Mouse (Mus musculus) embryonic fibroblast, embryonic 13.5 days (primary cell): ENCODE data around the gene Ccdc8. TPM values are rescaled to one million over a fixed set of nuclear protein-coding genes. Genes with fewer than 3 reads are reported as not detected.
A peak's percentile ranks its signal among the peaks of the same experiment; 100 is the strongest.
"Not testable (repeated sequence)": the region's sequence is repeated elsewhere in the genome, so short reads cannot be mapped to it uniquely, and the experiment has no call there.

Experiments used
- H3K27ac ChIP-seq: 2 replicates; pipeline ENCODE4 v1.5.1; 2012; ENCODE audit warnings: low read length, control low read depth, inconsistent platforms; ENCODE audit not compliant: insufficient read depth
- H3K4me1 ChIP-seq: 2 replicates; pipeline ENCODE4 v1.6.1; 2011; ENCODE audit warnings: low read length; ENCODE audit not compliant: control insufficient read depth, insufficient read depth
- H3K4me3 ChIP-seq: 2 replicates; pipeline ENCODE4 v1.5.1; 2011; ENCODE audit warnings: mild to moderate bottlenecking, control low read depth, low read length; ENCODE audit not compliant: insufficient read depth
- CTCF ChIP-seq: IDR thresholded peaks from 2 replicates; pipeline ENCODE4 v1.5.1; 2011; ENCODE audit warnings: mild to moderate bottlenecking, control low read depth, low read length, moderate library complexity, borderline replicate concordance; ENCODE audit not compliant: insufficient read depth
- POLR2A ChIP-seq: IDR thresholded peaks from 2 replicates; pipeline ENCODE4 v1.6.1; 2011; ENCODE audit warnings: low read depth, mild to moderate bottlenecking, control low read depth, low read length, moderate library complexity
- polyA plus RNA-seq: library from polyadenylated mRNA; stranded (reverse); fragments of >200 nt; gene quantifications from 2 replicates; pipeline ENCODE4 v1.2.4, GENCODE M21; 2011; ENCODE audit warnings: low read depth; ENCODE audit not compliant: missing spikeins, insufficient read length

The Ccdc8 gene
- polyA plus RNA-seq, 1 experiment = 15.0 TPM

- H3K4me3 ChIP-seq = peak overlapping the region; percentile 11; the same call in 1 of the 2 replicates
- H3K4me1 ChIP-seq = no peaks in the 10 kb centered on the region; the same call in 1 of the 2 replicates
- no peak overlapping the region for H3K27ac ChIP-seq
- TF ChIP-seq POLR2A (no peak), CTCF (peak; percentile 96)
Observed at GRCm38 (mm10) chr7:16949908-16950841, 42.3 kb upstream of the Ccdc8 start.

GRCm38 (mm10) chr7:16950861-16951635 lies 41.5 kb upstream of the Ccdc8 start:
- TF ChIP-seq POLR2A = no peak
- TF ChIP-seq CTCF = peak; percentile 83
- H3K4me3 ChIP-seq = no peak overlapping the region
- no peaks in the 10 kb centered on the region; the same call in 1 of the 2 replicates for H3K4me1 ChIP-seq
- H3K27ac ChIP-seq = no peak overlapping the region

DNA sequence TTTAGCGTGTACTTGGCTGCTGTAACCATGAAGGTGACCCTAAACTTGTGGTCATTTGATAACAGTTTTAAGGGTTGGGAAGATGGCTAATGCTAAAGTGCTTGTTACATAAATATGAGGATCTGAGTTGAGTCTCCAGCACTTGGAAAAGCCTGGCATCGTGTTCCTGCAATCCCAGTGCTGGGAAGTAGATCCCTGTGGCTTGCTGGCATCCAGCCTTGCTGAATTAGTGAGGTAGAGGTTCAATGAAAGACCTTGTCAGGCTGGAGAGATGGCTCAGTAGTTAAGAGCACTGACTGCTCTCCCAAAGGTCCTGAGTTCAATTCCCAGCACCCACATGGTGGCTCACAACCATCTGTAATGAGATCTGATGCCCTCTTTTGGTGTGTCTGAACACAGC lies 38.7 kb upstream of the Ccdc8 start:
- H3K4me3 ChIP-seq, H3K27ac ChIP-seq, H3K4me1 ChIP-seq: not testable (repeated sequence)

- TF ChIP-seq POLR2A = no peak
- no peak for TF ChIP-seq CTCF
Observed at GRCm38 (mm10) chr7:16955712-16956111, 36.8 kb upstream of the Ccdc8 start.

GRCm38 (mm10) chr7:16956410-16957265 lies 35.9 kb upstream of the Ccdc8 start:
- Histone ChIP-seq H3K4me1 (no peaks in the 10 kb centered on the region), H3K4me3 (no peak overlapping the region), H3K27ac (no peak overlapping the region)
- no peak for TF ChIP-seq CTCF
- TF ChIP-seq POLR2A = no peak

More at GRCm38 (mm10) chr7:16955712-16956111, 36.8 kb upstream of the Ccdc8 start:
- H3K4me3 ChIP-seq = no peak overlapping the region
- no peaks in the 10 kb centered on the region for H3K4me1 ChIP-seq
- H3K27ac ChIP-seq = no peak overlapping the region

GRCm38 (mm10) chr7:16959539-16960187 lies 32.8 kb upstream of the Ccdc8 start, which contains the start of gene Pnmal1:
Gene Pnmal1 (plus strand): TSS chr7:16959679.
- TF ChIP-seq CTCF (no peak), POLR2A (no peak)
- no peak within 1 kb of the TSS for H3K4me3 ChIP-seq
- no peaks in the 10 kb centered on the region for H3K4me1 ChIP-seq
- H3K27ac ChIP-seq = no peak within 1 kb of the TSS

GRCm38 (mm10) chr7:16961678-16962077 lies 30.8 kb upstream of the Ccdc8 start:
- no peaks in the 10 kb centered on the region for H3K4me1 ChIP-seq
- H3K4me3 ChIP-seq = no peak overlapping the region
- TF ChIP-seq POLR2A (no peak), CTCF (no peak)
- no peak overlapping the region for H3K27ac ChIP-seq

DNA sequence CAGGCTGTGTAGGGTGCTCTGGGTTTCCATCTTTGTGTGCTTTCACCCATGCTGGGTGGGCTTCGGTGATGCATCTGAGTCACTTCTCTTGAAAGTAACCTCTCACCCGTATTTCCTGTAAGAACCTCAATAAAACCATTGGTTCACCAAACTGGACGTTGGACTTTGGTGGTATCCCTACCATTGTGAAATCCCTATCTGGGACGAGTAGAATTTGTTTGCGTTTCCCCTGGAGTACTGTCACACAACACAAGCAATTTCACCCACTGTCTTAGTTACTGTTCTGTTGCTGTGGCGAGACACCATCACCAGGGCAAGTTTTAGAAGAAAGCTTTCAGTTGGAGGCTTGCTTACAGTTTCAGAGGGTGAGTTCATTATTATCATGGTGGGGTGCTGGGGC lies 24.1 kb upstream of the Ccdc8 start:
- H3K4me1 ChIP-seq = no peaks in the 10 kb centered on the region
- no peak overlapping the region for H3K4me3 ChIP-seq
- H3K27ac ChIP-seq = no peak overlapping the region
- TF ChIP-seq CTCF (no peak), POLR2A (no peak)

- no peak for TF ChIP-seq POLR2A
- no peak for TF ChIP-seq CTCF
- no peaks in the 10 kb centered on the region for H3K4me1 ChIP-seq
Observed at GRCm38 (mm10) chr7:16971160-16971559, 21.3 kb upstream of the Ccdc8 start.

More at GRCm38 (mm10) chr7:16971160-16971559, 21.3 kb upstream of the Ccdc8 start:
- Histone ChIP-seq H3K4me3 (no peak overlapping the region), H3K27ac (no peak overlapping the region)
